Mouse (Mus musculus) olfactory bulb, adult 2 months (tissue): ENCODE results near the gene Zfp113.

Experiments
- CTCF ChIP-seq: fragments of 200-500 bp; IDR thresholded peaks from 2 replicates; pipeline ENCODE4 v1.5.1; 2012; ENCODE audit warnings: low read depth, mild to moderate bottlenecking, low read length, moderate library complexity; ENCODE audit not compliant: insufficient read depth
- POLR2A ChIP-seq: fragments of 200-500 bp; IDR thresholded peaks from 2 replicates; pipeline ENCODE4 v1.6.1; 2012; ENCODE audit warnings: mild to moderate bottlenecking, low read depth, low read length, moderate library complexity; ENCODE audit not compliant: insufficient read depth

DNA sequence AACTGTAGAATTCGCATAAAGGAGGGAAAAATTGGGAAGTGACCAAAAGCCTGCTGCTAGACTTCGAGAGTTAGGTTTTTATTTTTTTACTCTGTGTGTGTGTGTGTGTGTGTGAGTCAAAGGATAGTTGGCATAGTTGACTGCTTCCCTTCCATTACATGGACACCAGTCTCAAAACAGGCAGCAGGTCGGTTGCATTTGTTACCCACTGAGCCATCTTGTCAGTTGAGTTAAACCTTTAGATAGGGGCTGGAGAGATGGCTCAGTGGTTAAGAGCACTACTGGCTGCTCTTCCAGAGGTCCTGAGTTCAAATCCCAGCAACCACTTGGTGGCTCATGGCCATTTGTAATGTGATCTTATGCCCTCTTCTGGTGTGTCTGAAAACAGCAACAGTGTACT lies 37.5 kb downstream of the Zfp113 start:
- TF ChIP-seq CTCF: no peak
- TF ChIP-seq POLR2A: no peak
